Mouse (Mus musculus) layer of hippocampus, adult 9-11 months (tissue): ENCODE data around the gene Krtap1-3.

Experiments used
- DNase-seq: peaks from one replicate; pipeline ENCODE4 v3.0.0; 2022

Krtap1-3 gene

DNA sequence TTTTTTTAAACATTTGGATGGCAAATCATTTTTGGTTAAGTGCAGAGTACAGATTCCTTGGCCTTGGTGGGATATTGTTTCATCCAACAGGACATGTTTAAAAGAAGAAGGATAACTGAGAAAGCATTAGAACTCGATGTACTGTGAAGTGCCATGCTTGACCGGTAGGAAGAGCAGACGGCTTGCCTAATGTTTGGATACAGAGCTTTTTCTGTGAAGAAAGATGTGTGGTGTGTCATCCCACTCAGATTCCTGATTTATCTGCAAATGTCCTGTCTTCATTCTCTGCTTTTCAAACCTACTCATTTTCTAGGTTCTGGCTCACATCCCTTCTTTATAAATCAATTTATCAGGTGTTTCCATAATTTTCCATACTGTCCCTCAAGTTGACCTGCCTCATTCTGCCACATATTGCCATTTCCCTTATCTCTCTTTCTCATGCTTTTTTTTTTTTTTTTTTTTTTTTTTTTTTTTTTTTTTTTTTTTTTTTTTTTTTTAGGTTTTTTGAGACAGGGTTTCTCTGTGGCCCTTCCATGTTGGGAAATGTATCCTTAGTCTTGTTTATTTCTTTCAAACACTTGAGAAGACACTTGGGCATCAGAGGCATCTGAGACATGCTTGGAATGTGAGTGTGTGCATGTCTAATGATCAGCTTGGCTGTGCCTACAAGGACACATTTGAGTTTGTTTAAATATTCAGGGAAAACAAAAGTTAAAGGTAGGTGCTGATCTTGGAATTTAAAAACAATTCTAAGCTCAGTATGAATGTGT, 33.0 kb downstream of the Krtap1-3 start:
- DNase-seq = peak; percentile 6

DNA sequence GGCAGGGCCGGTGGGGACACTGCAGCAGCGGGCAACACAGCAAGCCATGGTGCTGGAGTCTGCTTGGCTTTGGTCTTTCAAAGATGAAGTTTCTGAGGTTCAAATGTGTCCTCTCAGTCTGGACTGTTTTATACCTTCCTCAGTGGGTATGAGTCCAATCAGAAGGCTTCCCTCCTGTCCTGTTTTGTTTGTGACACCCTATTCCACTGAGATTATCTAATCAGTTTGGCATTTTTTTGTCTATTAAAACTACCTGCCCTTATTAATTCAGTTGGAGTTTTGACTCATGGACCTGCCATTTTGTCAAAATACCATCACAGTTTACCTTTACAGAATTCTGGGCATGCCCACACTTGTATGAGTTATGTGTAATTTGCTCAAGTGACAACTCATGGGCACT, 34.4 kb downstream of the Krtap1-3 start, which contains the start of gene Krtap3-2:
Gene Krtap3-2, minus strand, starts transcription at position 101 of the 400 bp plus-strand sequence.
- no peak for DNase-seq

DNA sequence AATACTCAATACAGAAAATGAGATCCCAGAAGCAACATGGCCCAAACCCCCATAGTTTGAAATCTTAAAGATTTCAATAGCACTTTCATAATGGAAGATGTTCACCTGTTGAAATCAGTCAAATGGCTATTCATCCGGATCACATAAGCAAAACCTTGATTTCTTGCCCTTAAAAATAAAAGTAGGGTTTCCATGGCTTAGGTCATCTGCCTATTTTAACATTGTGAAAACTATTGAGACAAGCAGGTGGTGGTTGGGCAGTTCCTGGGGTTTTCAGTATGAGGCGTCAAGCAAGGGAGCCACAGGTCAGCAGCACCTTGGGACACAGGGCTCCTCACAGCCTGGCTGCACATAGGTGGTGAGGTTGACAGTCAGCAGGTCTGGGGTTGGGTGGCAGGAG, 34.9 kb downstream of the Krtap1-3 start:
- no peak for DNase-seq

DNA sequence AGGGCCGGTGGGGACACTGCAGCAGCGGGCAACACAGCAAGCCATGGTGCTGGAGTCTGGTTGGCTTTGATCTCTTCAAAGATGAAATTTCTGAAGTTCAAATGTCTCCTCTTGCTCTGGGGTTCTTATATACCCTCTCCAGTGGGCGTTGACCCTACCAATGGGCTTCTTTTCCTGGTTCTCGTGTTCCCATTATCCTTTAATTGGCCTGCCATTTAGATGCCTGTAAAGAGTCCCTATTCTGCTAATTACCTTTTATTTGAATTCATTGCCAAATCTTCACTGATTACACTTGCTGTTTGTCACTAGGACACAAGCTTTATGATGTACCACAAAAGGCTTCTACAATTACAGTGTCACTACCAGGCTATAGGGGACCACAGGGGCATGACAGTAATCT, 40.4 kb downstream of the Krtap1-3 start, which contains the start of gene Krtap3-3:
Gene Krtap3-3, minus strand, starts transcription at position 101 of the 400 bp plus-strand sequence.
- no peak for DNase-seq

DNA sequence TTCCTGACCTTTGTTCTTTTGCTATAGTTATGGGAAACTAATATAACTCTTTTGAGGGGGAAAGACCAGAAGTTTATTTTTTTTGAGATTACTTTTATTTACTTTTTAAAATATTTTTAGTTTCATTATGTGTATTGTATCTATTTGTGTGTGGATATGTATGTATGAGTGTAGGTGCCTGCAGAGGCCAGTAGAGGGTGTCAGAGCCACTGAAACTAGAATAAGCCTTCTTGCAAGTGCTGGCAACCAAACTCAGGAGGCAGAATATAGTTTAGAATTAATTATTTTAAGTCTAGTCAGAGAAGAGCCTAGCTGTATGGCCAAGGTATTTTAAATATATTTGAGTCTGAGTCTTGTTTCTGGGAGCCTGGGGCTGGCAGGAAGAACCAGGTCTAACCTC, 43.2 kb downstream of the Krtap1-3 start:
- no peak for DNase-seq
